Mouse (Mus musculus) layer of hippocampus, adult 9-11 months (tissue): ENCODE results near the gene Col5a3.
"Not testable (repeated sequence)": the region's sequence is repeated elsewhere in the genome, so short reads cannot be mapped to it uniquely, and the experiment has no call there.

Experiments
- DNase-seq: peaks from one replicate; pipeline ENCODE4 v3.0.0; 2022

Gene Col5a3

DNA sequence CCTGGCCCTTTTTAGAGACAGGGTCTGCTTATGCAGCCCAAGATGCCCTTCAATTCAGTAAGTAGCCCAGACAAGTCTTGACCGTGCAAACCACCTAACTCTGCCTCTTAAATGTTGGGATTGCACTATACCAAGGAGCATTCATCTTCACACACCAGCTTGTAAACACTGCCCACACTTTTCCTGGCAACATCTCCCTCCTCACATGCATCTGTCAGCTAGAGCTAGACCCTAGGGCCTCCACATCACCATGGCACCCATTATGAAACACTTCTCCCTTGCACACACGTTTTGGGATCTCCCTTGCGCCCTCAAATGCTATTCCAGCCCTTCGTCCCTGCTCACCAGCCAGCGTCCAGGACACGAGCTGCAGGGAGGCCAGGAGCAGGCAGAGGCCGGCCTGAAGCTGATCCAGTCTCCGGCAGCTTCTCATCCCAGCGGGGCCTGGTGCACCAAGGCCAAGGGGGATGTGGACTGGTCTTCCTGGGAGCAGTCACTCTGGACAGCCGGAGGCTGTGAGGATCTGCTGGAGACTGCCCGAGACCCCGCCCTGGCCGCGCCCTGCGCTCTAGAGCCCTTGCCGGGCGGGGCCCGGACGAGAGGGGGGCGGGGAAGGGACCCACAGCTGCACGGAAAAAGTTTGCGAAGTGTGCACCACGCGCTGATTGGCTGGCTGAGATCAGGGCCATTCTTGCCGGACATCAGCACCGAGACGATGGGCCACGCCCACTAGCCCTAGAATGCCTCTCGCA is at the start of gene Col5a3:
TSS of gene Col5a3 (minus strand) at position 547 of the 752 bp plus-strand sequence.
- no peak for DNase-seq

GRCm38 (mm10) chr9:20862225-20862624 is 47.4 kb upstream of the Col5a3 start:
- DNase-seq, result no peak

DNA sequence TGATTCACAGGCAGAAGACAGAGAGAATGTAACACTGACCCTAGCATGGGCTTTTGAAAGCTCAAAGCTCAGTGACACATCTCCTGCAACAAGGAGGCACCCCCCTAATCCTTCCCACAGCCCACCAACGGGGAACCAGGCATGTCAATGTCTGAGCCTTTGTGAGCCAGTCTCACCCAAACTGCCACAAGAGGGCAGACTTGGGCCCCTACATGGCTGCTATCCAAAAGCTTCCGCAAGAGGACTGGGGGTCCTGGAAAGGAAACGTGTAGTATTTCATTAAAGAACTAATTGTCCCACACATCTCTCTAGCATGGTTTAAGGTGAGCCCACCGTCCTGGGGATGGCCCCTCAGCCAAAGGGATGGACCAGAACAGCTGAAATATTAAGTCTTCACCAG is 47.0 kb upstream of the Col5a3 start:
- DNase-seq, result no peak

DNA sequence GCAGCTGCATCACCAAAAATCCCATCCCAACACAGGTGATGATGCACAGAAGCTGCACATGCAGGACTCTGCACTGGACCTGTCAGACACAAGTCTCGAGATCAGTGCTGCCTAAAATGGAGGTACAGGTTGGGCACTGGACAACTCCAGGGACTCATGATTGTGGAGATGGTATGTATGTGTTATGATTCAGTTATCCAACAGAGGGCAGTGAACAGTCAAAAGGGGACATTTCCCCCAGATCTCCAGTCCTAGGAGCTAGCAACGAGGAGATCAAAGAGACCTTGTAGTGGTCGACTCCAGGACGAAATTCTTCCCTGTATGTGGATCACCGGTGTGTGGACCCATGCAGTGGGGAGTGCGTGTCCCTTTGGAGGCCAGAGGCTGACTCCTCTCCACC is 45.1 kb upstream of the Col5a3 start:
- no peak for DNase-seq

DNA sequence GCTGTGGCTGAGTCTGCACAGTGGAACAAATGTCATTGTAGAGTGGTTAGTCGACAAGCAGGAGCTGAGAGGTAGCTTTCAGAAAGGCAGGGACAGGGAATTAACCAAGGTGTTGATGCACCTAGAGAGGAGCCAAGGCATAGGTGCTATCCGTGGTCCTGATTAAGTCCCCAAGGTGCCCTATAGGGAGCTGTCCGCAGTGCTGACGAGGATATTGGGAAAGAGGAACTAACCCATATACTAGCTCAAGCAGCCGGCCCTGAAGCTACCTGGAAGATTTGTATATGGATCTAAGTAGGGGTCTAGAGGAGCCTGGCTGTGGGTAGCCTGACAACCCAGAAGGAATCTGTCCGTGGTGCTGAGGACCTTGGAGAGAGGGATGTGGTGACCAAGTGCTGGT is 42.3 kb upstream of the Col5a3 start:
- DNase-seq, result no peak

DNA sequence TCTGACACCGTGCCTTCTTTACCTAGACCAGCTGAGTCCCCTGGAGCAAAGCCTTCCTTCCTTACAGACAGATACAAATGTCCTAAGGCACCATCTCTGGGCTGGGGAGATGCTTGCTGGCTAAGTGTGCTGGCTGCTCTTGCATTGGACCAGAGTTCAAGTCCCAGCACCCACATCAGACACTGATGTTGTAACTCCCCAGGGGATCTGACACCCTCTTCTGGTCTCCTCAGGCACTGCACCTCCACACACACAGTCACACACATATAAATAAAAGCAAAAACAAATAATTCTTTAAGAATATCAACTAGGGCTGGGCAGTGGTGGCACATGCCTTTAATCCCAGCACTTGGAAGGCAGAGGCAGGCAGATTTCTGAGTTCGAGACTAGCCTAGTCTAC is 35.3 kb upstream of the Col5a3 start:
- DNase-seq, result no peak

GRCm38 (mm10) chr9:20842670-20843069 is 27.8 kb upstream of the Col5a3 start:
- DNase-seq, result no peak

GRCm38 (mm10) chr9:20842211-20842610 is 27.3 kb upstream of the Col5a3 start:
- no peak for DNase-seq

DNA sequence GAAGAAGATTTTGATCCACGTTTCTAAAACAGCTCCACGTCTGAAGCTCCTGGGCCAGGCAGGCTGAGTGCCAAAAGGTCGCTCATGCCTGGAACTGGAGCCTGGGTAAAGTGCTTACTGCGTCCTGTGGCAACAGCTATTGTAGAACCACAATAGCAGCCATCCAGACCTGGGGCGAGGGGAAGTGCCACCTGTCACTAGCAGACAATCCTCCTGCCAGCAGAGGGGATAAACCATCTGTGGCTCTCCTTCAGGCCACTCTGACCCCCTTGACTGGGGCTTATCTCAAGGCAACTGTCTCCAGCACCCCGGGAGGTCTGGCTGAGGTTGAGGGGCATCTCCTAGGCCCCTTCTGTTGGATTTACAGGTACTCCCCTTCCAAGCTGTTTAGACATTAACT is 24.1 kb upstream of the Col5a3 start:
- DNase-seq, result no peak

DNA sequence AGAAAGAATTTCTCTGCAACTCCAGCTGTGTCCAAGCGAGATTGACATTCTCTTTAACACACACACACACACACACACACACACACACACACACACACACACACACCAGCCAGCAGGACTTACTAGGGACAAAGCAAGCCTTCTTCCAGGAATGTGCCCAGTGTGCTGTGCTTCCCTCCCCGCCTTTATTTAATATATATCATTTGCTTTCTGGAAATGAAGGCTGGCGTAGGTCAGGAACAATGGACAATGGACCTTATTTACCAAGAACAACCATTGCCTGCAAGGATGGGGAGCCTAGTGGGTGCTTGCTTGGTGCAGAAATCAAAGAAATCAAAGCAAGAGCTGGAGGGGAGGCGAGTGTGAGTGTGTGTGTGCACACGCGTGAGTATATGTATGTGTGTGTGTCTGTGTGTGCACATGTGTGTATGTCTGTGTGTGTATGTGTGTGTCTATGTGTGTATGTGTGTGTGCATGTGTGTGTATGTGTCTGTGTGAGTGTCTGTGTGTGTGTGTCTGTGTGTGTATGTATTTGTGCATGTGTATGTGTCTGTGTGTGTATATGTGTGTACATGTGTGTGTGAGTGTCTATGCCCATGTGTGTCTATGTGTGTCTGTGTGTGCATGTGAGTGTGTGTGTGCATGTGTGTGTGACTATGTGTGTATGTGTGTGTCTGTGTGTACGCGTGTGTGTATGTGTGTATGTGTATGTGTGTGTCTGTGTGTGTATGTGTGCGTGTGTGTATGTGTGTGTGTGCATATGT is 22.5 kb upstream of the Col5a3 start:
- DNase-seq, result no peak

DNA sequence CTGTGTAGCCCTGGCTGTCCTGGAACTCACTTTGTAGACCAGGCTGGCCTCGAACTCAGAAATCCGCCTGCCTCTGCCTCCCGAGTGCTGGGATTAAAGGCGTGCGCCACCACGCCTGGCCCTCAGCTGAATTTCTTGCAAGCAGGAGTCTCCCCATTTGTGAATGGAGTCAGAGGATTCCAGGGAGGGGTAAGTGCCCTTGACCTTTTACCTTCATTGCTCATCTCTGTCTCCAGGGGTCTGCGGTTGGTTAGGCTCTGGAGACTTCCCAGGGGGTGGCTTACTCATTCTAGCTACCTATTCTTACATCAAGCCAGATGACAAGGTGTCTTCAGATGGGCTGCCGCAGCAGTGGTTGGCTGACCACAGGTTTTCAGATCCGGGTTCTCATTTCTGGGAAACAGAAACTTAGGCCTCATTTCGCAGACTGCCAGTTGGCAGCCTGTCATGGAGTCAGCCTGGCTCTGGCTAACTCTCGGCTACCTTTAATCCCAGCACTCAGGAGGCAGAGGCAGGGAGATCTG is 20.6 kb upstream of the Col5a3 start:
- DNase-seq, result not testable (repeated sequence)

- no peak for DNase-seq
Measured at GRCm38 (mm10) chr9:20834881-20835280, 20.0 kb upstream of the Col5a3 start.

DNA sequence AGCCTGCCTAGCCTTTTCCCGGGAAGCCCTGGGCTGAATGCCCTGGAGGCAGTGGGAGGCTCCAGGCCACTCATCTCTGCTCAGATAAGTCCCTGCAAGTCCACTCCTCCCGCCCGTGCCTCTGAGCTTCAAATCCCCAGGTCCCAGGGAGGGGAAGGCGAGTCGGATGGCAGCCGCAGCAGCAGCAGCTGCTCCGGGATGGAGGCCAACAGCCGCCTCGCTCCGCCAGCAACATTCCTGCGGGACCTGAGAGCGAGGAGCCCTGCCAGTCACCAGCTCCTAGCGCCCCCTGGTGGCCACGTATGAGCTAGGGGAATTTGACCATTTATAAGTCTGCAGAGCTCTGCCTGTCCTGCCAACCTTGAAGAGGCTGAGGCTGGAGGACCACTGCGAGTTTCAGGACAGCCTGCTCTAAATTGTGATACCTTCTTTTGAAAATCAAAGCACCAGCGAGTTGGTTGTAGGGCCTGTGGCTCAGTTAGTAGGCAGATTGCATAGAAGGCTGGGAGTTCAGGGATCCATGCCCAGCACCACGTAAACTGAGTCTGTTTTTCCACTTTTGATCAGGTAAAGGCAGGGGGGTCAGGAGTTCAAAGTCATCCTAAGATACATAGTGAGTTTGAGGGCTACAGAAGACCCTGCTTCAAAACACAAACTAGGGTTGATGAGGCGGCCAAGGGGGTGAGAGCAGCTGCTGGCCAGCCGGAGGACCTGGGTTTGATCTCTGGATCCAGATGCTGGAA is 16.2 kb upstream of the Col5a3 start:
- DNase-seq, result peak; percentile 93

DNA sequence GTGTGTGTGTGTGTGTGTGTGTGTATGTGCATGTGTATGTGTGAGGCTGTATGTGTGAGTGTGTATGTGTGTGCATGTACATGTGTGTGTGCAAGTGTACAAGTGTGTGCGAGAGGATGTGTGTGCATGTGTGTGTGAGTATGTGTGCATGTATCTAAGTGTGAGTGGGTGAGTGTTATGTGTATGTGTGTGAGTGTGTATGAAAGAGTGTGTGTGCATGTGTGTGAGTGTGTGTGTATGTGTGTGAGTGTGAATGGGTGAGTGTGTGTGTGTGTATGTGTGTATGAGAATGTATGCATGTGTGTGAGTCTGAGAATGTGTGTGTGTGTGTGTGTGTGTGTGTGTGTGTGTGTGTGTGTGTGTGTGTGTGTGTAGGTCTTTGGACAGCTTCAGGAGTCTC is 13.3 kb upstream of the Col5a3 start:
- no peak for DNase-seq

DNA sequence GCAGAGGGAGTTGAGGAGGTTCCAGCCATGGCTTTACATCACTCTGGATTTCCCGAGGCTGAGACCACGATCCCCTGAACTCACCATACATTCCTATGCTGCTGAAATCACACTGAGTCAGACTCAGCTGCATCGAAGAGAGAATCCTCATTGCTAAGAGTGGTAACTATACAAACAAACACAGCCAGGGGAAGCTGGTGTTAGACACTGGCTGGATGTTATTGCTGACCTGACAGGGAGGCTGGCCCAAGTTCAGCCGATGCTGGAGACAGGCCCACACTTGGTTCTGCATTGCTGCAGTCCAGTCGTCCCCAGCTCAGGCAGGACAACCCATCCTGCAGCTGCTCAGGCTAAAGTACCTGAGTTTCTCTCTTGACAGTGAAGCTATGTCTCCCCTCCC is 10.9 kb upstream of the Col5a3 start:
- DNase-seq, result no peak

GRCm38 (mm10) chr9:20822821-20823220 is 8.0 kb upstream of the Col5a3 start:
- DNase-seq, result peak; percentile 44

GRCm38 (mm10) chr9:20820001-20820400 is 5.1 kb upstream of the Col5a3 start:
- DNase-seq, result no peak

- no peak for DNase-seq
Measured at GRCm38 (mm10) chr9:20818236-20818635, 3.4 kb upstream of the Col5a3 start, which contains the start of gene Rdh8. TSS of gene Rdh8 (plus strand) at chr9:20818503.

DNA sequence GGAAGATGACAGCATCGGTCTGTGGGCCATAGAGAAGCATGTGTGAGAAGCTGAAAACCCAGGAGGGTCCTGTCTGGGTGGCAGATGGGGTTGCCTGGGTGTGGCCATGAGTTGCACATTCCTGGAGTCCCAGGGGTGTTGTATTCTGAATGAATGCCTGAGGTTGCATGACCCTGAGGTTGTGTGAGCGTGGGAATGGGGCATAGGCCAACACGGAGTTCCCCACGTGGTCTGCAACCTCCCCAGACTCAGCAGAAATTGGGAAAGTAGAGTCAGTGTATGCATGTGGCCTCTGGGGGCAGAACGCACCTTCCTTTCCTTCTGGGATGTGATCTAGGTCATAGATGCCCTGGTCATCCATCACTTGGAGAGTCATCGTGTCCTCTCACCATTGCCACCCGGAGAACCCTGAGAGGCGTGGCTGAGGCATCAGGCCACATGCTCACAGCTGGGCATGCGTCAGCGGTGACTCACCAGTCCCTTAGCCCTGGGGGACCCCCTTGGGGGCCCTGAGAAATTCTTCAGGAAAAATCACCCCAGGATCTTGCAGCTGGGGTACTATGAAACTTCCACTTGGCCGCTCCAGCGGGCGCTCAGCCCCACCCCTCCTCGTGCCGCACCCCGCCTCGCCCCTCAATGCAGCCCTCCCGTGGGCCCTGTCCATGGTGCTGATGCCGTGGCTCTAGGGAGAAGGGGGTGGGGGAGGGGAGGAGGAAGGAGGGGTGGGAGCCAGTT is 2.2 kb downstream of the Col5a3 start:
- DNase-seq, result no peak

GRCm38 (mm10) chr9:20810773-20811172 is 4.1 kb downstream of the Col5a3 start:
- no peak for DNase-seq

DNA sequence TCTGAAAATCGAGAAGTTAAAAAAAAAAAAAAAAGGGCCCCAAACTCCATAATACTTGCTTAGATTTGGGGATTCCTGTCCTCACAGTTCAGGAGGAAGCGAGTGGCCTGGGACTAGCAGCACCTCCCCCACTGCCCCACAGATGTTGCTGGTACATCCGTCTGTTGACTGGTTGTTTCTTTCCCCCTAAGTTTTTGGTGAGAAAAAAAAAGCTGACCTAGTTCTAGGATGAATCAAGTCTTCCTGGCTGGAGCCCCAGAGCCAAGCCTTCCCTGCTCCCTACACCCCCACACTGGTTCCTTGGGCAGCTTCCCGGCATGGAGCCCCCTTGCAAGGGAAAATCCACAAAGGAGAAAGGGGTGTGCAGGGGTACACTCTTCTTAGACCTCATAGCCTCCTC is 4.6 kb downstream of the Col5a3 start:
- DNase-seq, result no peak

DNA sequence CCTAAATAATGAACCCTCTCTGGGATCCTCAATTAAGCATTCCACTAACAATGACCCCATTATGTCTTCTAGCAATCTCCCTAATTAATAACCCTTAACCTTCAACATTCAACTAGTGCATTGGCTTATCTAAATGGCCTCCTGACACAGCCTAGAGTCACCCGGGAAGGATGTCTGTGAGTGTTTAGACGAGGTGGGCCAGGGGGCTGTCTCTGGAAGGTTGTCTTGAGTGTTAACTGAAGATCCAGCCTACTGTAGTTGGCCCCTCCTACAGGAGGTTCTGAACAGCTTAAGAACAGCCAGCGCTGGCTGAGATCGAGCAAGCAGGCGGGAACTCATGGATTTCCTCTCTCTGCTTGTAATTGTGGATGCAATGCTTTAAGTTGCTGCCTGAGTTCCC is 9.2 kb downstream of the Col5a3 start:
- DNase-seq, result no peak

DNA sequence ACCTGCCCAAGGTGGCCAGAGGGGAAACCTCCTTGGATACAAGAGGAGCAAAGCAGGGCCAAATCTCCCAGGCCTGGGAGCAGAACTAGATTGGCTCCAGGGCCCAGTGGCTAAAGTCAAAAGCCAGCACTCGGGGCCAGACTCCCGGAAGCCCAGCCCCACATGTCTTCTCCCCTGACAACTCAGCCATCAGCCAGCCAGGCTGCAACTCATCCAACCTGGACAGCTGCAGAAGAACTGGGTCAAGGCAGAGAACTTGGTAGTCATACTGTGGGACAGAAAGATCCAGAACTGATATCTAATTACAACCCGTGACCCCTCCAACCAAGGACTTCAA is 9.7 kb downstream of the Col5a3 start:
- DNase-seq, result no peak
